Mouse (Mus musculus): Measurements from ENCODE around the gene Pik3ca. TPM values are rescaled to one million over a fixed set of nuclear protein-coding genes. Genes with fewer than 3 reads are reported as not detected.

Pik3ca gene
- 12.7 and 13.3 TPM in 2 replicates for polyA plus RNA-seq (2015; fragmentation: Nextera tagmentation; extraction: Ambion mirVana)

- DNase-seq (ENCODE audit: low spot score), result peak; percentile 62
Measured at GRCm38 (mm10) chr3:32397461-32398174, at the start of gene Pik3ca. Gene Pik3ca, plus strand, starts transcription at chr3:32397671.

GRCm38 (mm10) chr3:32347881-32348280 lies 49.6 kb upstream of the Pik3ca start:
- no peak for DNase-seq (ENCODE audit: low spot score)

GRCm38 (mm10) chr3:32361221-32361620 lies 36.2 kb upstream of the Pik3ca start:
- DNase-seq (ENCODE audit: low spot score), result no peak

- no peak for DNase-seq (ENCODE audit: low spot score)
Measured at GRCm38 (mm10) chr3:32364195-32364594, 33.3 kb upstream of the Pik3ca start.

GRCm38 (mm10) chr3:32364841-32365545 lies 32.5 kb upstream of the Pik3ca start:
- DNase-seq (ENCODE audit: low spot score), result peak; percentile 40

- DNase-seq (ENCODE audit: low spot score), result peak; percentile 85
Measured at GRCm38 (mm10) chr3:32365546-32366245, 31.8 kb upstream of the Pik3ca start, which contains the start of gene Zmat3. Gene Zmat3, minus strand, starts transcription at chr3:32366014.

- no peak for DNase-seq (ENCODE audit: low spot score)
Measured at GRCm38 (mm10) chr3:32366246-32366734, 31.2 kb upstream of the Pik3ca start.

- DNase-seq (ENCODE audit: low spot score), result no peak
Measured at GRCm38 (mm10) chr3:32367516-32367915, 30.0 kb upstream of the Pik3ca start.

- DNase-seq (ENCODE audit: low spot score), result no peak
Measured at GRCm38 (mm10) chr3:32371957-32372356, 25.5 kb upstream of the Pik3ca start.

GRCm38 (mm10) chr3:32372470-32372869 lies 25.0 kb upstream of the Pik3ca start:
- no peak for DNase-seq (ENCODE audit: low spot score)

GRCm38 (mm10) chr3:32373236-32373635 lies 24.2 kb upstream of the Pik3ca start:
- no peak for DNase-seq (ENCODE audit: low spot score)

- peak; percentile 21 for DNase-seq (ENCODE audit: low spot score)
Measured at GRCm38 (mm10) chr3:32379891-32380290, 17.6 kb upstream of the Pik3ca start.

GRCm38 (mm10) chr3:32381556-32381955 lies 15.9 kb upstream of the Pik3ca start:
- DNase-seq (ENCODE audit: low spot score), result no peak

- DNase-seq (ENCODE audit: low spot score), result no peak
Measured at GRCm38 (mm10) chr3:32392841-32393240, 4.6 kb upstream of the Pik3ca start.

GRCm38 (mm10) chr3:32393986-32394385 lies 3.5 kb upstream of the Pik3ca start:
- DNase-seq (ENCODE audit: low spot score), result no peak

- DNase-seq (ENCODE audit: low spot score), result no peak
Measured at GRCm38 (mm10) chr3:32395771-32396551, 1.5 kb upstream of the Pik3ca start.

GRCm38 (mm10) chr3:32396794-32397460 lies 544 bp upstream of the Pik3ca start:
- peak; percentile 99 for DNase-seq (ENCODE audit: low spot score)

GRCm38 (mm10) chr3:32398175-32398538 lies 686 bp downstream of the Pik3ca start:
- DNase-seq (ENCODE audit: low spot score), result no peak

GRCm38 (mm10) chr3:32398623-32399022 lies 1.2 kb downstream of the Pik3ca start:
- DNase-seq (ENCODE audit: low spot score), result no peak

- no peak for DNase-seq (ENCODE audit: low spot score)
Measured at GRCm38 (mm10) chr3:32399381-32399780, 1.9 kb downstream of the Pik3ca start.

- DNase-seq (ENCODE audit: low spot score), result peak; percentile 3
Measured at GRCm38 (mm10) chr3:32399931-32400330, 2.5 kb downstream of the Pik3ca start.

Measured in thymus, postnatal 0 days (tissue).